Mouse (Mus musculus): ENCODE data around the gene 1110065P20Rik. TPM values are rescaled to one million over a fixed set of nuclear protein-coding genes. Genes with fewer than 3 reads are reported as not detected.

1110065P20Rik gene
- polyA plus RNA-seq, 1 experiment: 44.1 TPM

DNA sequence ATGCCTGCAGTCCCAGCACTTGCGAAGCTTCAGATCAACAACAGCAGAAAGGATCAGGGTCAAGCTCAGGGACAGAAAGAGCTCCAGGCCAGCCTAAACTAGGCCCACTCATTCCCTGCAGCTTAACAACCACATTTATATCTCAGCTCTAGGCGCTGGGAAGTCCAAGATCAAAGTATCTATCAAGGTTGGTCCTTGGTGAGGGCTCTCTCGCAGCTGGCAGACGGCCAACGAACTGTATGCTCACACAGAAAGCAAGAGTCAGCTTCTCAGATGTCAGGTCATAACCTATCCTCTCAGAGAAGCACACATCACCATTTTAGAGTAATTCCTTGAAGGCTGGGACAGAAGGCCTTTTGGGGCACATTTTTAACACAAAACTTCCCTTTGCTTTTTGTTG lies 7.4 kb upstream of the 1110065P20Rik start:
- no peak overlapping the region for H3K27ac ChIP-seq (replicated peaks; ENCODE audit: low read depth, low read length)
- H3K4me3 ChIP-seq (ENCODE audit: insufficient read depth, low read depth, low read length): no peak overlapping the region
- H3K4me1 ChIP-seq (ENCODE audit: control insufficient read depth, insufficient read depth, insufficient read length, low read length): peaks cover 6% of the 10 kb centered on the region; the same call in 1 of the 2 replicates

DNA sequence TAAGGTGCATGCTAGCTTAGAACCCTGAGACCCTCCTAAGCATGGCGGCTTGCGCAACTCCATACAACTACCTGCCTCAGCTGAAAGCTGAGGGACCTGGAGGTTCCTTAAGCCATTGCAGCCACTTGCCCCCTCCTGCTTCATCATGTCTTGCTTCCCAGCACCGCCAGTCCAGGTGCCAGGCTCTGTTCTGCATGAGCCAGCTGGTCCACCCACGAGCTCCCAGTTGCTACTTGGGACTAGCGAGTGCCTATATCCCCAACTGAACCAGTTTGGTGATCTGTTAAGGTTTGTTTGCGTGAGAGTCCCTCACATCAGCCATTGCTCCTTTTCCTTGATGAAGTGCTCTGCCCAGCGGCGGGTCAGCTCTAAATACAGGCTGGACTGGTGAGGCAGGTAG lies 5.3 kb upstream of the 1110065P20Rik start:
- Histone ChIP-seq H3K27ac (replicated peaks; ENCODE audit: low read depth, low read length) (no peak overlapping the region), H3K4me3 (ENCODE audit: insufficient read depth, low read depth, low read length) (no peak overlapping the region), H3K4me1 (ENCODE audit: control insufficient read depth, insufficient read depth, insufficient read length, low read length) (no peaks in the 10 kb centered on the region; the same call in 1 of the 2 replicates)

- Histone ChIP-seq H3K27ac (replicated peaks; ENCODE audit: low read depth, low read length) (peak within 1 kb of the TSS; percentile 60), H3K4me1 (ENCODE audit: control insufficient read depth, insufficient read depth, insufficient read length, low read length) (peaks cover 2% of the 10 kb centered on the region; the same call in 1 of the 2 replicates), H3K4me3 (ENCODE audit: insufficient read depth, low read depth, low read length) (peak within 1 kb of the TSS; percentile 72)
Measured at GRCm38 (mm10) chr4:124850261-124850913, 609 bp downstream of the 1110065P20Rik start, which contains the start of gene Yrdc. TSS of gene Yrdc (plus strand) at chr4:124850679.

- peak overlapping the region; percentile 60 for H3K27ac ChIP-seq (replicated peaks; ENCODE audit: low read depth, low read length)
- H3K4me1 ChIP-seq (ENCODE audit: control insufficient read depth, insufficient read depth, insufficient read length, low read length): peaks cover 2% of the 10 kb centered on the region; the same call in 1 of the 2 replicates
- peak overlapping the region; percentile 68 for H3K4me3 ChIP-seq (ENCODE audit: insufficient read depth, low read depth, low read length)
Measured at GRCm38 (mm10) chr4:124849631-124850260, 1.2 kb downstream of the 1110065P20Rik start.

DNA sequence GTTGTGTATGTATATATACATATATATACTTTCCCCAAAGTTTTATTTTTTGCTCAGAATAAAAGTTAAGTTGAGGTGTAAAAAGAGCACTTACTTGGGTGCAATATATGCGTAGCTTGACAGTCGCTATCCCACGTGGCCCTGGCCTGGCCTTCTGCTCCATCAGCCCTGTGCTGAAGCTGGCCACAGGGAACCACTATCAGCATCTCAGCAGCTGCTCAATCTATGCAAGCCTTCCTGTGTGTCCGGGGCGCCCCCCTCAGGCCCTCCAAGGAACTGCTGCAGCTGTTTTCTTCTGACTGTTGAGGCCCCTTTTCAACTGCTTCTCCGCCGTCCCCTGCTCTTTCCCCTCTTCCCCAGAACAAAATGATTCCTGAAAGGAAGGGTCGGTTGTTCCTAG lies 3.4 kb downstream of the 1110065P20Rik start:
- no peak overlapping the region for H3K4me3 ChIP-seq (ENCODE audit: insufficient read depth, low read depth, low read length)
- no peak overlapping the region for H3K27ac ChIP-seq (replicated peaks; ENCODE audit: low read depth, low read length)
- H3K4me1 ChIP-seq (ENCODE audit: control insufficient read depth, insufficient read depth, insufficient read length, low read length): peaks cover 2% of the 10 kb centered on the region; the same call in 1 of the 2 replicates

- H3K4me3 ChIP-seq (ENCODE audit: insufficient read depth, low read depth, low read length): no peak overlapping the region
- no peak overlapping the region for H3K27ac ChIP-seq (replicated peaks; ENCODE audit: low read depth, low read length)
- H3K4me1 ChIP-seq (ENCODE audit: control insufficient read depth, insufficient read depth, insufficient read length, low read length): no peaks in the 10 kb centered on the region
Measured at GRCm38 (mm10) chr4:124843493-124843892, 7.5 kb downstream of the 1110065P20Rik start.

GRCm38 (mm10) chr4:124840998-124841397 lies 10.0 kb downstream of the 1110065P20Rik start:
- Histone ChIP-seq H3K4me3 (ENCODE audit: insufficient read depth, low read depth, low read length) (no peak overlapping the region), H3K4me1 (ENCODE audit: control insufficient read depth, insufficient read depth, insufficient read length, low read length) (no peaks in the 10 kb centered on the region), H3K27ac (replicated peaks; ENCODE audit: low read depth, low read length) (no peak overlapping the region)

GRCm38 (mm10) chr4:124838035-124838700 lies 12.8 kb downstream of the 1110065P20Rik start:
- Histone ChIP-seq H3K4me3 (ENCODE audit: insufficient read depth, low read depth, low read length) (no peak overlapping the region), H3K27ac (replicated peaks; ENCODE audit: low read depth, low read length) (no peak overlapping the region), H3K4me1 (ENCODE audit: control insufficient read depth, insufficient read depth, insufficient read length, low read length) (no peaks in the 10 kb centered on the region)

DNA sequence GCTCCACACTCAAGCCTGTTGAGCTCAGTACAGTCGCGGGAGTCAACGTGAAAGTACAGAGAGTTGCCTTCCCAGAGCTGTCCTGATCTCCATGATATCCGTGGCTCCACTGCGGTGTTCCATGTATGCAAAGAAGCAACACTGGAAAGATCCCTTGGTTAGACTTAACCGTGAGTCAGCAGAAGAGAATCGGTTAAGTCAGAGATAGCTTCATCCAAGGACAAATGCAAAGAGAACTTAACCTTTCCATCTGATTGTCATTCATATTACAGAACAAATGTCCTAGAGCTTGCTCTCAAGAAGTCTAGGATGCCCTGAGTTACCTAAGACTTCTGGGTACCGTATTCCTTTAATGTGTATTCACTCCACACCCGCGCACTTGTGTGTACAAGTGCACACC lies 18.2 kb downstream of the 1110065P20Rik start:
- Histone ChIP-seq H3K4me3 (ENCODE audit: insufficient read depth, low read depth, low read length) (no peak overlapping the region), H3K27ac (replicated peaks; ENCODE audit: low read depth, low read length) (no peak overlapping the region), H3K4me1 (ENCODE audit: control insufficient read depth, insufficient read depth, insufficient read length, low read length) (no peaks in the 10 kb centered on the region)

DNA sequence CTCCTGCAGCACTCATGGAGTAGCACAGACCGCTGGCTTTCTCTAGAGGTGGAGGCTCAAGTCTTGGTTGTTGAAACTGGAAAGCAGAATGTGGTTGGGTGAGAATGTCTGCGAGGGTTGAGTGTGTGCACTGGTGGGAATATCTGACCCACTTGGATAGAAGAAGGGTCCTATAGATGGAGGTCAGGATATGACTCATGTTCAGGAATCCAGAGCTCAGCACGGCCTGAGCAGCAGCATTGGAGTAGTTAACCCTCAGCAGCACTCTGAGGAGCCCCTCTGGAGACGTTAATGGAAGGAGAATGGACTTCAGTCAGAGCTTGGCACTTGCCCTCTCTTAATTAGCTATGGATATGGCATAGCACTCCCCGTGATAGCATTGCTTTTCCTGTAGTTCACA lies 21.3 kb downstream of the 1110065P20Rik start:
- Histone ChIP-seq H3K27ac (replicated peaks; ENCODE audit: low read depth, low read length) (no peak overlapping the region), H3K4me1 (ENCODE audit: control insufficient read depth, insufficient read depth, insufficient read length, low read length) (no peaks in the 10 kb centered on the region), H3K4me3 (ENCODE audit: insufficient read depth, low read depth, low read length) (no peak overlapping the region)

- Histone ChIP-seq H3K27ac (replicated peaks; ENCODE audit: low read depth, low read length) (no peak overlapping the region), H3K4me3 (ENCODE audit: insufficient read depth, low read depth, low read length) (no peak overlapping the region), H3K4me1 (ENCODE audit: control insufficient read depth, insufficient read depth, insufficient read length, low read length) (no peaks in the 10 kb centered on the region)
Measured at GRCm38 (mm10) chr4:124825371-124825965, 25.5 kb downstream of the 1110065P20Rik start.

DNA sequence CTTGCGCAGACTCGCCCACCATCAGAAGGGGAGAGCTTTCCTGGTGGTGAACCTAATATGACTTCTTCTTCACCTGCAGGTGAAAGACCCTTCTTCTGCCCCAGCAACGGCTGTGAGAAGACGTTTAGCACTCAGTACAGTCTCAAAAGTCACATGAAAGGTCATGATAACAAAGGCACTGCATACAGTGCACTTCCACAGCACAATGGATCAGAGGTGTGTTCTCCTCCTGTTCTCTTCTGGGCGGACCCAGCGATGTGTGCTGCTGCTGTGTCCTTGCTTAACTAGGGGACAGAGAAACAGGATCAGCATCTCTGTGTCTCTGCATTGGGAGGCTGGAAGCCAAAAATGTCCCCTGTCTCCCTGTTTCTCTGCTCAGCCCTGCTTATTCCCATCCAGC lies 26.0 kb downstream of the 1110065P20Rik start:
- no peak overlapping the region for H3K27ac ChIP-seq (replicated peaks; ENCODE audit: low read depth, low read length)
- H3K4me1 ChIP-seq (ENCODE audit: control insufficient read depth, insufficient read depth, insufficient read length, low read length): no peaks in the 10 kb centered on the region
- H3K4me3 ChIP-seq (ENCODE audit: insufficient read depth, low read depth, low read length): no peak overlapping the region

GRCm38 (mm10) chr4:124818832-124819231 lies 32.2 kb downstream of the 1110065P20Rik start:
- Histone ChIP-seq H3K4me1 (ENCODE audit: control insufficient read depth, insufficient read depth, insufficient read length, low read length) (peaks cover 7% of the 10 kb centered on the region; the same call in 1 of the 2 replicates), H3K27ac (replicated peaks; ENCODE audit: low read depth, low read length) (no peak overlapping the region), H3K4me3 (ENCODE audit: insufficient read depth, low read depth, low read length) (no peak overlapping the region)

DNA sequence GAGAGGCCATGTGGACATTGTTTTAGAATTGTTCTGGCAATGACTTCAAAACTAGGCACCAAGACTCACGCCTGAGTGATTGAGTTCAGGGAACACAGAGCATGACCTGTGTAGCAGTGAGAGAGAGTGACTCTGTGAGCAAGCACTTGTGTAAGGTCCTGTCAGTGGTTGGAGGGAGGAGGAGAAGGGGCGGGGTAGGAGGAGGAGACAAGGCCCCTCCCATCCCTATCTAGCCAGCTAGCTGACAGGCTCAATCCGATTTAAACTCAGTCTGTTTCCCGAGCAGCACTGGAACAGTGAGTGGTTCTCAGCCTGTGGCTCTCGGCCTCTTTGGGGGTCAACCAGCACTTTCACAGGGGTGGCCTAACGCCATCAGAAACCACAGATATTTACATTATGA lies 33.2 kb downstream of the 1110065P20Rik start:
- H3K4me3 ChIP-seq (ENCODE audit: insufficient read depth, low read depth, low read length): no peak overlapping the region
- peak overlapping the region; percentile 85 for H3K27ac ChIP-seq (replicated peaks; ENCODE audit: low read depth, low read length)
- peaks cover 7% of the 10 kb centered on the region; the same call in 1 of the 2 replicates for H3K4me1 ChIP-seq (ENCODE audit: control insufficient read depth, insufficient read depth, insufficient read length, low read length)

DNA sequence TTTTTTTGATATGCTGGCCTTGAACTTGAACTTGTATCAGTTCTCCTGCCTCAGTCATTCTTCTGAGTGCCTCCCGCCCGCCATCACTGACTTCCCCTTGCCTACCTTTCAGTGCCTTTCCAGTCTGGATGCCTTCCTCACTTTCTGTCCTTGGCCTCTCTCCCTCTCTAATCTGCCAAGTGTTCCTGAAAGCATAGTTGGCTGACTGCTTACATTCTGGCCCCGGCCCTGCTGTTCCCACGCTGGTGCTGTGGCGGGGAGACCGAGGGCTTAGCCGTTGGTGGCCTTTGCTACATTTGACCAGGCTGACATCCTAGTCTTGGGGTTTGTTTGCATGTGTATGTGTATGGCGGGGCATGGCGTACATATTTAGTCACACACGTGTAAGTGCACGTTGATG lies 35.1 kb downstream of the 1110065P20Rik start:
- Histone ChIP-seq H3K4me3 (ENCODE audit: insufficient read depth, low read depth, low read length) (no peak overlapping the region), H3K4me1 (ENCODE audit: control insufficient read depth, insufficient read depth, insufficient read length, low read length) (peaks cover 9% of the 10 kb centered on the region; the same call in 1 of the 2 replicates), H3K27ac (replicated peaks; ENCODE audit: low read depth, low read length) (no peak overlapping the region)
